Mouse (Mus musculus) liver, embryonic 11.5 days (tissue): ENCODE results near the gene Izumo4. TPM values are rescaled to one million over a fixed set of nuclear protein-coding genes. Genes with fewer than 3 reads are reported as not detected.

ENCODE experiments used
- ATAC-seq: fragments of 200-750 bp; cut with Nextera tagmentation; replicated peaks from 2 replicates; pipeline ENCODE4 v1.8.0; 2017; ENCODE audit warnings: moderate number of reproducible peaks, mild to moderate bottlenecking, moderate TSS enrichment, moderate library complexity; ENCODE audit not compliant: low FRiP score
- DNase-seq: peaks from one replicate; pipeline ENCODE4 v3.0.0-alpha.2; 2017; ENCODE audit warnings: low spot score
- H3K27ac ChIP-seq: fragments of 300-500 bp; sonication (generic); 2 replicates; pipeline ENCODE4 v1.5.1; 2014; ENCODE audit warnings: mild to moderate bottlenecking, low read depth, low read length, control low read depth
- H3K27me3 ChIP-seq: fragments of 300-500 bp; sonication (generic); replicated peaks from 2 replicates; pipeline ENCODE4 v1.6.1; 2014; ENCODE audit warnings: low read length, mixed read lengths; ENCODE audit not compliant: control insufficient read depth, insufficient read depth
- H3K36me3 ChIP-seq: fragments of 300-500 bp; sonication (generic); 2 replicates; pipeline ENCODE4 v1.6.1; 2014; ENCODE audit warnings: mild to moderate bottlenecking, low read length, moderate library complexity, mixed read lengths; ENCODE audit not compliant: control insufficient read depth, insufficient read depth
- H3K4me1 ChIP-seq: fragments of 300-500 bp; sonication (generic); replicated peaks from 2 replicates; pipeline ENCODE4 v1.6.1; 2014; ENCODE audit warnings: low read length, mixed read lengths; ENCODE audit not compliant: control insufficient read depth, insufficient read depth
- H3K4me2 ChIP-seq: fragments of 300-500 bp; sonication (generic); 2 replicates; pipeline ENCODE4 v1.6.1; 2014; ENCODE audit warnings: mild to moderate bottlenecking, control low read depth, moderate library complexity
- H3K4me3 ChIP-seq: fragments of 300-500 bp; sonication (generic); 2 replicates; pipeline ENCODE4 v1.5.1; 2014; ENCODE audit warnings: low read depth, low read length, control low read depth
- H3K9ac ChIP-seq: fragments of 300-500 bp; sonication (generic); 2 replicates; pipeline ENCODE4 v1.6.1; 2014; ENCODE audit warnings: low read depth, low read length, control low read depth
- H3K9me3 ChIP-seq: fragments of 300-500 bp; sonication (generic); 2 replicates; pipeline ENCODE4 v1.6.1; 2016; ENCODE audit warnings: low read length, inconsistent platforms, mixed read lengths; ENCODE audit not compliant: control insufficient read depth
- WGBS: fragments of 180-500 bp; shearing (Covaris S2); extraction: QIAGEN DNeasy Blood & Tissue Kit; methylation state at CpG from one replicate; pipeline ENCODE4 v1.1.7; 2014; 5-methylcytosine and 5-hydroxymethylcytosine counted together
- polyA plus RNA-seq: library from polyadenylated mRNA; unstranded; fragments of >200 nt; fragmentation: Nextera tagmentation; extraction: Ambion mirVana; gene quantifications from 2 replicates; pipeline ENCODE4 v1.2.1, GENCODE M21; 2014

The Izumo4 gene
- polyA plus RNA-seq, 1 experiment from 2014 or later: 6.8 TPM

DNA sequence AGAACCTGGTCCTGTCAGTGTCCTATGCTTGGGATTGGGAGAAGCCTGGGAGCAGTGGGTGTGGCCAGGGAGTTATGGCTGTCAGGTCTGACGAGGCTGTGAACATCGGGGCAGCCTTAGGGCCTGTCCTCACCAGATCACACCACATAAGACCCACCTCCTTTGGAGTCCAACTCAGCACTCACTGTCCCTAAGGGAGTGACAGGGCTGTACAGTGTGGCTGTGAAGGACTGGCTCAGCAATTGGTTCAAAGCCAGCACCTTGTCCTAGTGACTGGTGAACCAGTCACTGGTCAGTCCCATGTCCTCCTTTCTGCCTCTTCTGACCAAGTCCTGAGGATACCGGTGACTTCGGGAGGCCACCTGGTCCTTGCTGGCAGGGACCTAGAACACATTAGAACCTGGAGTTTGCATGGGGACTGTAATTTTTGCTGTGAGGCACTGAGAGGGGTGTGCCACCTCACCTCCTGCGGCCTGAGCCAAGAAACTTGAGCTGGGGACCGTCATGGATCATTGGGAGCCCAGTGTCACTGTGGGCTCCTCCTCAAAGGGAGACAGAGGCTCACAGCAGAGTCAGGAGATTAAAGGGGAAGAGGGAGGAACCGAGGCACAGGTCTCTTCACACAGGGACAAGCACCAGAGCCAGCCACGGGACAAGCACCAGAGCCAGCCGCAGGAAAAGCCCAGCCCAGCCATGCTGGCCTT lies 22.3 kb upstream of the Izumo4 start:
- WGBS: 64% methylated on average over 9 of the region's 9 CpGs
- ATAC-seq (no peak), DNase-seq (no peak)
- no peaks in the 10 kb centered on the region for H3K9me3 ChIP-seq
- peaks cover 46% of the 10 kb centered on the region for H3K4me1 ChIP-seq
- H3K27ac ChIP-seq: peak overlapping the region; percentile 99
- H3K27me3 ChIP-seq: no peaks in the 10 kb centered on the region
- peak overlapping the region; percentile 97; the same call in 1 of the 2 replicates for H3K9ac ChIP-seq
- H3K4me3 ChIP-seq: no peak overlapping the region
- no peak overlapping the region for H3K4me2 ChIP-seq
- 0 out of 2 replicates have a peak, but pooled peaks cover 5% of the 10 kb centered on the region for H3K36me3 ChIP-seq

GRCm38 (mm10) chr10:80680260-80680696 lies 21.7 kb upstream of the Izumo4 start:
- no peak overlapping the region for H3K4me2 ChIP-seq
- H3K4me1 ChIP-seq: peaks cover 44% of the 10 kb centered on the region
- no peaks in the 10 kb centered on the region for H3K9me3 ChIP-seq
- DNase-seq (no peak), ATAC-seq (no peak)
- no peaks in the 10 kb centered on the region for H3K27me3 ChIP-seq
- 75% methylated on average over 2 of the region's 2 CpGs for WGBS
- no peak overlapping the region for H3K4me3 ChIP-seq
- no peak overlapping the region; the same call in 1 of the 2 replicates for H3K9ac ChIP-seq
- peak overlapping the region; percentile 99; the same call in 1 of the 2 replicates for H3K27ac ChIP-seq
- H3K36me3 ChIP-seq: 0 out of 2 replicates have a peak, but pooled peaks cover 5% of the 10 kb centered on the region

- no peak overlapping the region for H3K4me2 ChIP-seq
- H3K36me3 ChIP-seq: peaks cover 15% of the 10 kb centered on the region
- no peak overlapping the region for H3K4me3 ChIP-seq
- H3K27me3 ChIP-seq: no peaks in the 10 kb centered on the region
- peak overlapping the region; percentile 13; the same call in 1 of the 2 replicates for H3K27ac ChIP-seq
- WGBS: 91% methylated on average over 6 of the region's 6 CpGs
- peaks cover 45% of the 10 kb centered on the region for H3K4me1 ChIP-seq
- H3K9me3 ChIP-seq: no peaks in the 10 kb centered on the region
- DNase-seq (no peak), ATAC-seq (no peak)
- no peak overlapping the region for H3K9ac ChIP-seq
Observed at GRCm38 (mm10) chr10:80682003-80682402, 20.0 kb upstream of the Izumo4 start.

DNA sequence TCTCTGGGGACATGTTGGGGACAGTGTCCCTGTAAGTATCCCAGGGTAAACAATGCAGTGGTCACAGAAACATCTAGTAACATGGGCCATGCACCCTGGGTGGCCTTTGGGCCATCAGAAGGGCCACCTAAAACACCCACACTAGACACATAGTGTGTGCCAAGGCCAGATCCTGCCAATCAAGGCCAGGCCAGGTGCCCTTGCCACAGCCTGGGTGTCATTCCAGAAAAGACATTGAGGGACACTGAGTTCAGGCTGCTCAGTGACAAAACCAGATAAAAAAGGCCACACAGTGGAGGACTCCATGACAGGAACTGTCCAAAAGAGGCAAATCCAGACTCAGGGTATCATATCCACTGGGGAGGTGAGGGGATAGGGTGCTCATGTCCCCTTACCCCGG lies 18.3 kb upstream of the Izumo4 start:
- WGBS: 87% methylated on average over 1 of the region's 1 CpGs
- DNase-seq: no peak
- Histone ChIP-seq H3K27ac (peak overlapping the region; percentile 35; the same call in 1 of the 2 replicates), H3K4me3 (no peak overlapping the region), H3K9me3 (no peaks in the 10 kb centered on the region), H3K36me3 (peaks cover 17% of the 10 kb centered on the region), H3K27me3 (no peaks in the 10 kb centered on the region), H3K9ac (peak overlapping the region; percentile 7; the same call in 1 of the 2 replicates), H3K4me1 (peaks cover 29% of the 10 kb centered on the region), H3K4me2 (no peak overlapping the region; the same call in 1 of the 2 replicates)
- ATAC-seq: no peak

- DNase-seq (no peak), ATAC-seq (peak; percentile 55; the same call in 1 of the 2 replicates)
- Histone ChIP-seq H3K4me1 (peaks cover 23% of the 10 kb centered on the region), H3K9ac (peak overlapping the region; percentile 45), H3K4me3 (peak overlapping the region; percentile 11; the same call in 1 of the 2 replicates), H3K27me3 (no peaks in the 10 kb centered on the region), H3K9me3 (no peaks in the 10 kb centered on the region), H3K36me3 (peaks cover 17% of the 10 kb centered on the region), H3K4me2 (peak overlapping the region; percentile 60), H3K27ac (peak overlapping the region; percentile 81)
- 61% methylated on average over 6 of the region's 6 CpGs for WGBS
Observed at GRCm38 (mm10) chr10:80684214-80684613, 17.8 kb upstream of the Izumo4 start.

- H3K4me3 ChIP-seq: no peak overlapping the region
- WGBS: 38% methylated on average over 4 of the region's 4 CpGs
Observed at GRCm38 (mm10) chr10:80684984-80685383, 17.0 kb upstream of the Izumo4 start.

GRCm38 (mm10) chr10:80686617-80687016 lies 15.4 kb upstream of the Izumo4 start:
- ATAC-seq: no peak
- WGBS: 90% methylated on average over 3 of the region's 3 CpGs

More at GRCm38 (mm10) chr10:80684984-80685383, 17.0 kb upstream of the Izumo4 start:
- H3K36me3 ChIP-seq: peaks cover 25% of the 10 kb centered on the region
- H3K4me2 ChIP-seq: peak overlapping the region; percentile 60
- no peaks in the 10 kb centered on the region for H3K9me3 ChIP-seq
- H3K27ac ChIP-seq: peak overlapping the region; percentile 81
- H3K9ac ChIP-seq: peak overlapping the region; percentile 45
- H3K4me1 ChIP-seq: peaks cover 17% of the 10 kb centered on the region
- DNase-seq (no peak), ATAC-seq (peak; percentile 84)
- no peaks in the 10 kb centered on the region for H3K27me3 ChIP-seq

GRCm38 (mm10) chr10:80687850-80688249 lies 14.1 kb upstream of the Izumo4 start:
- 54% methylated on average over 5 of the region's 5 CpGs for WGBS
- Histone ChIP-seq H3K4me1 (peaks cover 26% of the 10 kb centered on the region), H3K4me2 (no peak overlapping the region), H3K9ac (no peak overlapping the region), H3K27me3 (no peaks in the 10 kb centered on the region), H3K27ac (no peak overlapping the region), H3K4me3 (no peak overlapping the region), H3K36me3 (peaks cover 31% of the 10 kb centered on the region), H3K9me3 (no peaks in the 10 kb centered on the region)
- DNase-seq: no peak
- 0 out of 2 replicates have a peak, but pooled peaks have one; percentile 40 for ATAC-seq

More at GRCm38 (mm10) chr10:80686617-80687016, 15.4 kb upstream of the Izumo4 start:
- Histone ChIP-seq H3K9ac (no peak overlapping the region), H3K4me1 (peaks cover 17% of the 10 kb centered on the region), H3K9me3 (no peaks in the 10 kb centered on the region), H3K36me3 (peaks cover 34% of the 10 kb centered on the region), H3K4me3 (no peak overlapping the region), H3K4me2 (no peak overlapping the region), H3K27ac (peak overlapping the region; percentile 81; the same call in 1 of the 2 replicates), H3K27me3 (no peaks in the 10 kb centered on the region)
- no peak for DNase-seq
